Mouse (Mus musculus): ENCODE measurements around the gene Ttf1. TPM values are rescaled to one million over a fixed set of nuclear protein-coding genes. Genes with fewer than 3 reads are reported as not detected.
A peak's percentile ranks its signal among the peaks of the same experiment; 100 is the strongest.
"Not testable (repeated sequence)": the region's sequence is repeated elsewhere in the genome, so short reads cannot be mapped to it uniquely, and the experiment has no call there.

Ttf1 gene
- polyA plus RNA-seq, 1 experiment from 2014 or later: 7.0 TPM

DNA sequence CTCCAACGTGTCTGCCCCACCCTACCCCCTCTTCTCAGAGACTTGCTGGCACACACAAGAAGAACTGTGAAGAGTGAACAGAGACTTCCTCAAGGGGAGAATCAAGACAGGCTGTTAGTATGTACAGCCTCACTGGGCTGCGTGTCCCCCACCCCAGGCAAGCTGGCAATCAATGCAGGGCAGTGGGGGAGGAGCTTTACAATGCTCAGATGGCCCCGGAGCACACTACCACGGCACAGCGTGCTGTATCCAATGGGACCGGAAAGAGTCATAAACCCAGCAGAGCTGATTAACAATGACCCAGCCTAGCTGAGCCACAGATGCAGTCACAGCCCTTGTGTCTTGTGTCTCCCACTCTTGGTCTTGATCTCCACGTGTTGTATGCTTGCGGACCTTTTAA is 38.7 kb downstream of the Ttf1 start:
- H3K9me3 ChIP-seq (ENCODE audit: control insufficient read depth, low read length): no peaks in the 10 kb centered on the region

DNA sequence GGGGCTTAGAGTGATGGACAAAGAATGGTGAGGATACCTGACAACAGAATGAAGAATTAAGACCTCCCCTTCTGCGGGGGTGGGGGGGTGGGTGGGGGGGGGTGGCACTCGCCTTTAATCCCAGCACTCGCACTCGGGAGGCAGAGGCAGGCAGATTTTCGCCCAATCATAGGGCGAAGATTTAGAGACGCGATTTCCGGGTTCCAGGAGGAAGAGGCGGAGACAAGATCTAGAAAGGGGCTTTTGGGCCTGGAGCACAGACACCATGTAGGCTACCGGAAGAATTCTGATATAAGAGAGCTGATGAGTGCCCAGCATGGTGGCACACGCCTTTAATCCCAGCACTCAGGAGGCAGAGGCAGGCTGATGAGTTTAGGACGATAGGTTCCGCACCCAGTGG is 39.6 kb downstream of the Ttf1 start:
- WGBS: 87% methylated on average over 14 of the region's 14 CpGs
- no peak overlapping the region for H3K27ac ChIP-seq (replicated peaks; ENCODE audit: low read depth, low read length)
- no peak for ATAC-seq (ENCODE audit: low read depth)

More for the DNA sequence above, 38.7 kb downstream of the Ttf1 start:
- H3K27me3 ChIP-seq (replicated peaks; ENCODE audit: control insufficient read depth, insufficient read depth, low read length): no peaks in the 10 kb centered on the region
- no peak for ATAC-seq (ENCODE audit: low read depth)
- no peak overlapping the region for H3K27ac ChIP-seq (replicated peaks; ENCODE audit: low read depth, low read length)
- no peaks in the 10 kb centered on the region for H3K4me1 ChIP-seq (ENCODE audit: control insufficient read depth, insufficient read depth, low read length)
- no peak for DNase-seq (ENCODE audit: low spot score)
- WGBS: 75% methylated on average over 7 of the region's 8 CpGs
- no peaks in the 10 kb centered on the region for H3K36me3 ChIP-seq (ENCODE audit: control insufficient read depth, insufficient read depth, low read length)
- H3K9ac ChIP-seq (ENCODE audit: low read depth, low read length): no peak overlapping the region
- H3K4me2 ChIP-seq (ENCODE audit: low read depth, low read length): no peak overlapping the region
- no peak overlapping the region for H3K4me3 ChIP-seq (ENCODE audit: low read depth, low read length)

DNA sequence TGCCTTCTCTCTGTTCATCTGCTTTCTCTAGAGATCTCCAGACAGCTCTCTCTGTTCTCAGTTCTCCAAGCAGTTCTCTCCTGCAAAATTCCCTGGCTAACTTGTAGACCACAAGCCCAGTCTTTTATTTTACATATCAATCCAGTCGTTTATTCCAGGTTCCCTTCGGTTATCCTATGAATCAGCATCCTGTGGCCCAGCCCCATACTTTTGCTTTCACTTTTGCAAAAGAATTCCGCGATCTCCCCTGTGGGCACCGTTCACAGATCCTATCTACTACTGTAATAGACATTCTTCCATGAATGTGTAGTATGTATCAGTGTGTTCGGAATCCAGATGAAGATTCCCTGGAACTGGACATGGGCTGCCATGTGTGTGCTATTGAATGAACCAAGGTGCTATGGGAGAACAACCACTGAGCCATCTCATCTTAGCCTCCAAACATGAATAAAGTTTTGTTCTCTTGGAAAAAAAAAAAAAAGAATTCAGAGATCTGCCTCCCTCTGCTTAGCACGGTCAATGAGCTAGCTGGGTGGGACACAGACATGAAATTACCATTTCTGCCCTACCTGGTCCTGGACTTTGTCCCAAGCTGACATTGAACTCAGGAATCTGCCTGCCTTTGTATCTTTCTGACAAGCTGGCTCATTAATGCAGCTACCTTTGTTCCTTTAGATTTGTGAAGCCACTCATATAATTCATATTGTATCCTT is 40.9 kb downstream of the Ttf1 start:
- Histone ChIP-seq H3K9ac (ENCODE audit: low read depth, low read length) (no peak overlapping the region), H3K9me3 (ENCODE audit: control insufficient read depth, low read length) (no peaks in the 10 kb centered on the region), H3K27ac (replicated peaks; ENCODE audit: low read depth, low read length) (no peak overlapping the region), H3K4me1 (ENCODE audit: control insufficient read depth, insufficient read depth, low read length) (no peaks in the 10 kb centered on the region), H3K36me3 (ENCODE audit: control insufficient read depth, insufficient read depth, low read length) (no peaks in the 10 kb centered on the region), H3K27me3 (replicated peaks; ENCODE audit: control insufficient read depth, insufficient read depth, low read length) (no peaks in the 10 kb centered on the region), H3K4me3 (ENCODE audit: low read depth, low read length) (no peak overlapping the region), H3K4me2 (ENCODE audit: low read depth, low read length) (no peak overlapping the region)
- 72% methylated on average over 7 of the region's 7 CpGs for WGBS
- DNase-seq (ENCODE audit: low spot score) (no peak), ATAC-seq (ENCODE audit: low read depth) (no peak)

More for the DNA sequence above, 39.6 kb downstream of the Ttf1 start:
- H3K9me3 ChIP-seq (ENCODE audit: control insufficient read depth, low read length): no peaks in the 10 kb centered on the region
- H3K9ac ChIP-seq (ENCODE audit: low read depth, low read length): no peak overlapping the region
- H3K27me3 ChIP-seq (replicated peaks; ENCODE audit: control insufficient read depth, insufficient read depth, low read length): no peaks in the 10 kb centered on the region
- no peaks in the 10 kb centered on the region for H3K4me1 ChIP-seq (ENCODE audit: control insufficient read depth, insufficient read depth, low read length)
- H3K4me2 ChIP-seq (ENCODE audit: low read depth, low read length): no peak overlapping the region
- DNase-seq (ENCODE audit: low spot score): no peak
- no peak overlapping the region for H3K4me3 ChIP-seq (ENCODE audit: low read depth, low read length)
- H3K36me3 ChIP-seq (ENCODE audit: control insufficient read depth, insufficient read depth, low read length): no peaks in the 10 kb centered on the region

DNA sequence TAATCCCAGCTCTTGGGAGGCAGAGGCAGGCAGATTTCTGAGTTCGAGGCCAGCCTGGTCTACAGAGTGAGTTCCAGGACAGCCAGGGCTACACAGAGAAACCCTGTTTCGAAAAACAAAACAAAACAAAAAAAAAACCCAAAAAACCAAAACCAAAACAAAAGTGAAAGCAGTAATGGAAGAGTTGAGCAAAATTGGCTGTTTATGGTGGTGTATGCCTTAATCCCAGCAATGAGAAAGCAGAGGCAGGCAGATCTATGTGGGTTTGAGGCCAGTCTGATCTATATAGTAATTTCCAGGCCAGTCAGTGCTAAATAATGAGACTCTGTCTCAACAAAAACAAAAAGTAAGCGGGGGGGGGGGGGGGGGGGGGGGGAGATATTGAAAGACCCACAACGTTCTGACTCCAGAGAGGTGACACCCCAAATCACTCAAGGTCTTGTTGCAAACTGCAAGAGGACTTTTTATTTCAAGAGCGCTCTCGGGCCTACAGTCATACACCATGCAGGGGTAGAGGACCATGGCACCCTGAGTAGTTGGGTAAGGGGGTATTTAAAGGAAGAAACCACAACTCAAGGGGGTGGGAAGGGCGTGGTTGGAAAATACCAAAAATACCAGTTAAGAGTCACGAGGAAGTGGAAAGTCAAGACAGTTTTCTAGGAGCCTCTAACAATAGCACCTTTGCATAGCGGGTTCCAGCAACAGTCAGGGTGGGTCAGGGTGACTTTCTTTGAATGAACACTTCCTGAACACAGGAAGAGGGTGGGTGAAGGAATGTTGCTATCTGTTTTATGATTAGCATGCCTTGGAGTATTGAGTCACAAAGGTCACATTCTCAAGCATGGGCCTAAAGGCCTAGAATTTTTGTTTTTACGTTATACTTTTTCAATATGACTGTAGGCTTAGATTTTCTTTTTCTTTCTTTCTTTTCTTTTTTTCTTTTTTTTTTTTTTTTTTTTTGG is 42.6 kb downstream of the Ttf1 start:
- WGBS: 85% methylated on average over 9 of the region's 10 CpGs
- H3K4me1 ChIP-seq (ENCODE audit: control insufficient read depth, insufficient read depth, low read length); H3K4me2 ChIP-seq (ENCODE audit: low read depth, low read length); H3K9ac ChIP-seq (ENCODE audit: low read depth, low read length); H3K36me3 ChIP-seq (ENCODE audit: control insufficient read depth, insufficient read depth, low read length); H3K27me3 ChIP-seq (replicated peaks; ENCODE audit: control insufficient read depth, insufficient read depth, low read length); ATAC-seq (ENCODE audit: low read depth); H3K4me3 ChIP-seq (ENCODE audit: low read depth, low read length); DNase-seq (ENCODE audit: low spot score); H3K9me3 ChIP-seq (ENCODE audit: control insufficient read depth, low read length); H3K27ac ChIP-seq (replicated peaks; ENCODE audit: low read depth, low read length): not testable (repeated sequence)

DNA sequence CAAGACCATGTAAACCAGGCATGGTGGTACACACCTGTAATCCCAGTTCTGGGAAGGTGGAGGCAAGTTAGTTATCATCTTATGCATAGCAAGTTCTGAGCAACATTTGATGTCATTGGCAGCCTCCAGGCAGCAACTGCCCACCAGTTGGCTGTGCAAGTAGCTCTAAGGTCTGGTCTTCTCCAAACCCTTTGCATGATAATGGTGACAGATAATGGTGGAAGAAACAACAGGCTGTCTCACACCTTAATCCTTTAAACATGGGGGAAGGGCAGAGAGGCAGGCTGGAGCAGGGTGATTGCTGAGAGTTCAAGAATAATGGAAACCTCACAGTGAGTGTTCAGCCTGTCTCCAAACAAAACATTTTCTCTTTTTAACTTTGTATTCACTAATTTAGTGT is 60.9 kb downstream of the Ttf1 start:
- no peak overlapping the region for H3K27ac ChIP-seq (replicated peaks; ENCODE audit: low read depth, low read length)
- no peak overlapping the region for H3K4me2 ChIP-seq (ENCODE audit: low read depth, low read length)
- H3K9me3 ChIP-seq (ENCODE audit: control insufficient read depth, low read length): no peaks in the 10 kb centered on the region
- no peaks in the 10 kb centered on the region for H3K36me3 ChIP-seq (ENCODE audit: control insufficient read depth, insufficient read depth, low read length)
- no peak for DNase-seq (ENCODE audit: low spot score)
- H3K27me3 ChIP-seq (replicated peaks; ENCODE audit: control insufficient read depth, insufficient read depth, low read length): no peaks in the 10 kb centered on the region
- no peak overlapping the region for H3K4me3 ChIP-seq (ENCODE audit: low read depth, low read length)
- ATAC-seq (ENCODE audit: low read depth): no peak
- H3K9ac ChIP-seq (ENCODE audit: low read depth, low read length): no peak overlapping the region
- peaks cover under 1% of the 10 kb centered on the region for H3K4me1 ChIP-seq (ENCODE audit: control insufficient read depth, insufficient read depth, low read length)

DNA sequence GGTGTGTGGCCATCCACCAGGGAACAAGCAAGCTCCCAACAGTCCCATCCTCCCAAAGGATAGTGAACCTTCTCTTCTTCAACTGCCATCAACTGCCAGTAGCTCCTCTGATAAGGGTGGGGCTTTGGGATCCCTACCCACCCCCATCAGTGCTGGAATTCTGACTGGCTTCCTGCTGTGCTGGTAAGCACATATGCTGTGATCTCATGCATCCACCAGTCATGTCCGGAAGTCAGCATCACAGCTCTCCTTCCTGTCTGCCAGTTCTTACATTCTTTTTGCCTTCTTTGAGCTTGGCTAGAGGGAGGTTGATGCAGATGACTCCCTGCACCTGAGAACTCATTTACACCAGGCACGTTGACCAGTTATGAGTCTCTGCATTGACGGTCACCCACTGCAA is 62.4 kb downstream of the Ttf1 start:
- Histone ChIP-seq H3K4me2 (ENCODE audit: low read depth, low read length) (no peak overlapping the region), H3K27me3 (replicated peaks; ENCODE audit: control insufficient read depth, insufficient read depth, low read length) (no peaks in the 10 kb centered on the region), H3K9ac (ENCODE audit: low read depth, low read length) (no peak overlapping the region), H3K4me3 (ENCODE audit: low read depth, low read length) (no peak overlapping the region), H3K27ac (replicated peaks; ENCODE audit: low read depth, low read length) (no peak overlapping the region), H3K36me3 (ENCODE audit: control insufficient read depth, insufficient read depth, low read length) (0 out of 2 replicates have a peak, but pooled peaks cover 8% of the 10 kb centered on the region), H3K4me1 (ENCODE audit: control insufficient read depth, insufficient read depth, low read length) (peaks cover 9% of the 10 kb centered on the region), H3K9me3 (ENCODE audit: control insufficient read depth, low read length) (no peaks in the 10 kb centered on the region)
- WGBS: 76% methylated on average over 3 of the region's 3 CpGs
- no peak for ATAC-seq (ENCODE audit: low read depth)
- DNase-seq (ENCODE audit: low spot score): no peak

GRCm38 (mm10) chr2:29123907-29124569 is 64.0 kb downstream of the Ttf1 start, which contains the start of gene Setx:
Gene Setx, plus strand, starts transcription at chr2:29124181.
- Histone ChIP-seq H3K4me2 (ENCODE audit: low read depth, low read length) (peak within 1 kb of the TSS; percentile 77), H3K4me3 (ENCODE audit: low read depth, low read length) (peak within 1 kb of the TSS; percentile 80), H3K9me3 (ENCODE audit: control insufficient read depth, low read length) (no peaks in the 10 kb centered on the region), H3K4me1 (ENCODE audit: control insufficient read depth, insufficient read depth, low read length) (peaks cover 9% of the 10 kb centered on the region), H3K36me3 (ENCODE audit: control insufficient read depth, insufficient read depth, low read length) (peaks cover 20% of the 10 kb centered on the region), H3K27ac (replicated peaks; ENCODE audit: low read depth, low read length) (peak within 1 kb of the TSS; percentile 88), H3K27me3 (replicated peaks; ENCODE audit: control insufficient read depth, insufficient read depth, low read length) (no peaks in the 10 kb centered on the region), H3K9ac (ENCODE audit: low read depth, low read length) (peak within 1 kb of the TSS; percentile 87)
- ATAC-seq (ENCODE audit: low read depth) (0 out of 2 replicates have a peak, but pooled peaks have one; percentile 0), DNase-seq (ENCODE audit: low spot score) (no peak)
- 65% methylated on average over 14 of the region's 14 CpGs for WGBS

- 1% methylated on average over 24 of the region's 24 CpGs for WGBS
- peak overlapping the region; percentile 81 for H3K27ac ChIP-seq (replicated peaks; ENCODE audit: low read depth, low read length)
Measured at GRCm38 (mm10) chr2:29124571-29124935, 64.5 kb downstream of the Ttf1 start.

More at GRCm38 (mm10) chr2:29124571-29124935, 64.5 kb downstream of the Ttf1 start:
- peak overlapping the region; percentile 63 for H3K9ac ChIP-seq (ENCODE audit: low read depth, low read length)
- H3K9me3 ChIP-seq (ENCODE audit: control insufficient read depth, low read length): no peaks in the 10 kb centered on the region
- peak overlapping the region; percentile 77 for H3K4me2 ChIP-seq (ENCODE audit: low read depth, low read length)
- H3K4me1 ChIP-seq (ENCODE audit: control insufficient read depth, insufficient read depth, low read length): peaks cover 9% of the 10 kb centered on the region
- ATAC-seq (ENCODE audit: low read depth): no peak
- DNase-seq (ENCODE audit: low spot score): no peak
- H3K4me3 ChIP-seq (ENCODE audit: low read depth, low read length): peak overlapping the region; percentile 80
- no peaks in the 10 kb centered on the region for H3K27me3 ChIP-seq (replicated peaks; ENCODE audit: control insufficient read depth, insufficient read depth, low read length)
- peaks cover 26% of the 10 kb centered on the region for H3K36me3 ChIP-seq (ENCODE audit: control insufficient read depth, insufficient read depth, low read length)
